Mouse (Mus musculus) intestine, embryonic 14.5 days (tissue): ENCODE data around the gene Islr. TPM values are rescaled to one million over a fixed set of nuclear protein-coding genes. Genes with fewer than 3 reads are reported as not detected.
A peak's percentile ranks its signal among the peaks of the same experiment; 100 is the strongest.

Experiments
- ATAC-seq: fragments of 200-750 bp; cut with Nextera tagmentation; replicated peaks from 2 replicates; pipeline ENCODE4 v1.8.0; 2017; ENCODE audit warnings: low read depth, moderate number of reproducible peaks, moderate TSS enrichment, moderate library complexity; ENCODE audit not compliant: low FRiP score, low TSS enrichment
- DNase-seq: peaks from one replicate; pipeline ENCODE4 v3.0.0-alpha.2; 2018; ENCODE audit warnings: low spot score
- H3K27ac ChIP-seq: fragments of 300-500 bp; sonication (generic); 2 replicates; pipeline ENCODE4 v1.5.1; 2014; ENCODE audit warnings: low read depth, mild to moderate bottlenecking, control low read depth
- H3K27me3 ChIP-seq: fragments of 300-500 bp; sonication (generic); replicated peaks from 2 replicates; pipeline ENCODE4 v1.6.1; 2014; ENCODE audit warnings: low read length, control low read depth; ENCODE audit not compliant: control insufficient read depth, insufficient read depth
- H3K36me3 ChIP-seq: fragments of 300-500 bp; sonication (generic); 2 replicates; pipeline ENCODE4 v1.6.1; 2014; ENCODE audit warnings: low read length, control low read depth; ENCODE audit not compliant: control insufficient read depth, insufficient read depth
- H3K4me1 ChIP-seq: fragments of 300-500 bp; sonication (generic); replicated peaks from 2 replicates; pipeline ENCODE4 v1.6.1; 2014; ENCODE audit warnings: low read length, control low read depth, mixed read lengths; ENCODE audit not compliant: control insufficient read depth, insufficient read depth
- H3K4me2 ChIP-seq: fragments of 300-500 bp; sonication (generic); 2 replicates; pipeline ENCODE4 v1.6.1; 2014; ENCODE audit warnings: low read length
- H3K4me3 ChIP-seq: fragments of 300-500 bp; sonication (generic); 2 replicates; pipeline ENCODE4 v1.5.1; 2014; ENCODE audit warnings: low read depth, low read length, control low read depth, mixed read lengths
- H3K9ac ChIP-seq: fragments of 300-500 bp; sonication (generic); 2 replicates; pipeline ENCODE4 v1.6.1; 2014; ENCODE audit warnings: mild to moderate bottlenecking, low read length
- H3K9me3 ChIP-seq: fragments of 300-500 bp; sonication (generic); 2 replicates; pipeline ENCODE4 v1.6.1; 2016; ENCODE audit warnings: low read length, control low read depth; ENCODE audit not compliant: control insufficient read depth
- WGBS: fragments of 180-500 bp; shearing (Covaris S2); extraction: QIAGEN DNeasy Blood & Tissue Kit; methylation state at CpG from one replicate; pipeline ENCODE4 v1.1.7; 2014; 5-methylcytosine and 5-hydroxymethylcytosine counted together
- polyA plus RNA-seq: library from polyadenylated mRNA; unstranded; fragments of >200 nt; fragmentation: Nextera tagmentation; extraction: Ambion mirVana; gene quantifications from 2 replicates; pipeline ENCODE4 v1.2.1, GENCODE M21; 2014

Islr gene
- polyA plus RNA-seq, 1 experiment from 2014 or later = 65.5 TPM

DNA sequence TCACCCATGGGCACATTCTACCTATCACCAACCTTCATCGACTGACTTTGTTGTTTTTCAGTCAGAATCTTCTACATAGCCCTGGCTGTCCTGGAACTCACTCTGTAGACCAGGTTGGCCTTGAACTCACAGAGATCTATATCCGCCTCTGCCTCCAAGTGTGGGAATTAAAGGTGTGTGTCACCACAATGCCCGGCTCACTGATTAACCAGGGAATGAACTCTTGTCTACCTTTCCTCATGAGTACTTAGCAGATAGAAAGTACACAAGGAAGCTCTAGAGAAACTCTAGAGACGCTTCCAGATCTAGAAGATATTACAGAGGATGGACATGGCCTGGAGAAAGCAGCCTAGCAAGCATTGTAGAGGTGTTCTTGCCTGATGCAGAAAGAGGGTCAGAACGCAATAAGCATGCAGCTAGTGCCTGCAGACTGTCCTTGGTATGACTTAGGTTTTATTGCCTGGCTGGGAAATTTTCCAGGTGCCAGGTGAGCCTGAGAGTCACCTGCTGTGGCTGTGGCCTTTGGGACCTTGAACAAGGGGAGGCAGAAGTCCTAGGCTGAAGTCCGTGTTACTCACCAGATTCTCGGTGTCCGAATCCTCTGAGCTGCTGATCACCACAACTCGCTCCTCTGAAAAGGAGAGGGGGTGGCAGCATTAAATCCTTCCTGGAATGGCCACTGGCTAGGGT is 24.8 kb upstream of the Islr start:
- 92% methylated on average over 9 of the region's 9 CpGs for WGBS
- Histone ChIP-seq H3K4me3 (no peak overlapping the region), H3K9ac (no peak overlapping the region), H3K4me1 (no peaks in the 10 kb centered on the region), H3K9me3 (no peaks in the 10 kb centered on the region), H3K36me3 (peaks cover 63% of the 10 kb centered on the region), H3K27me3 (no peaks in the 10 kb centered on the region), H3K4me2 (no peak overlapping the region), H3K27ac (no peak overlapping the region)
- DNase-seq (no peak), ATAC-seq (no peak)

DNA sequence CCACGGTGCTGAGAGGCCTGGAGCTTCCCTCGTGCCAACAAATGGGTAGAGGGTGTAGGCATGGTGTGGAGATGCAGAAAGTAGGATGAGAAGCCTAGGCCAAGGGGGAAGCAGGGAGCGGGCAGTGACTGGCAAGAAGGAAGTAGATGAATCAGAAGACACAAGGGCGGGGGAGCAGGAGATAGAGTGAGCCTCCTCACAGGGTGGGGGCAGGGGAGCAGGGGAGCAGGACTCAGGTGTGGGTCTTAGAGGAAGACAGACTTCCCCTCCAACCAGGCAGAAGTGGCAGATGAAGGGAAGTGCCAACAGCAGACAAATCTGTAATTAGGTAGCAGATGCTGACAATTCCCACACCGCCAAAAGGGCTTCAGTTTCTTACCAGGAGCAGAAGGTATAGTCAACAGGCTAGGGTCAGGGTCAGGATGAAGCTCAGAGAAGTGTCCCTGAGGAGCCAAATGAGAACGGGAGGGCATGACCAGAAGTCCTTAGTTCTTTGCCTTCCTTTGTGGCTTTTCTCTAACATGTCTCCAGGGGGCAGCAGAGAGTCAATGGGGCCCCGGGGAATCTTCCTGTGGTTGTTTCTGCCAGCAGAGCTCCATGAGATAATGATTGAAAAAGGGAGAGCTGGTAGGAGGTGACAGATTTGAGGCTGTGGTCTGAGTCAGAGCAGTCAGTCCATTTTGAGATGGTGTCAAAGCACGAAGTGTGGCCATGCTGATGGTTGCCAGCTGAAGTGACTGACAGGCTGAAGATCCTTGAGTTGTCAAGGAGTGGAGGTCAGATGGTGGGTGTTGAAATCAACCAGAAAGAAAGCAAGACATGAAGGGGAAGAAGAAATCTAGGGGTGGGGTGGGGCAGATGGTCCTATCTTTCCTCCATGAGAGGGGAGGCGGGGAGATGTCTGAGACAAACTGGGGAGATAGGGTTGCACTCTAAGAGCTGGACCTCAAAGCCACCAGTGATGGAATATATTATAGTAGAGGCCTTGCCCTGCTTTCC is 22.1 kb upstream of the Islr start:
- H3K9ac ChIP-seq = no peak overlapping the region
- H3K4me3 ChIP-seq = no peak overlapping the region
- ATAC-seq (no peak), DNase-seq (peak; percentile 74)
- H3K9me3 ChIP-seq = no peaks in the 10 kb centered on the region
- no peaks in the 10 kb centered on the region for H3K4me1 ChIP-seq
- H3K27me3 ChIP-seq = no peaks in the 10 kb centered on the region
- 69% methylated on average over 9 of the region's 9 CpGs for WGBS
- no peak overlapping the region for H3K27ac ChIP-seq
- peaks cover 64% of the 10 kb centered on the region for H3K36me3 ChIP-seq
- H3K4me2 ChIP-seq = no peak overlapping the region

GRCm38 (mm10) chr9:58224356-58224755 is 20.2 kb upstream of the Islr start:
- 92% methylated on average over 2 of the region's 2 CpGs for WGBS
- ATAC-seq = no peak
- H3K9me3 ChIP-seq = no peaks in the 10 kb centered on the region
- H3K9ac ChIP-seq = no peak overlapping the region
- no peak overlapping the region for H3K4me2 ChIP-seq
- H3K4me1 ChIP-seq = no peaks in the 10 kb centered on the region
- peaks cover 58% of the 10 kb centered on the region for H3K36me3 ChIP-seq
- no peaks in the 10 kb centered on the region for H3K27me3 ChIP-seq
- no peak overlapping the region for H3K27ac ChIP-seq
- no peak for DNase-seq
- H3K4me3 ChIP-seq = no peak overlapping the region

DNA sequence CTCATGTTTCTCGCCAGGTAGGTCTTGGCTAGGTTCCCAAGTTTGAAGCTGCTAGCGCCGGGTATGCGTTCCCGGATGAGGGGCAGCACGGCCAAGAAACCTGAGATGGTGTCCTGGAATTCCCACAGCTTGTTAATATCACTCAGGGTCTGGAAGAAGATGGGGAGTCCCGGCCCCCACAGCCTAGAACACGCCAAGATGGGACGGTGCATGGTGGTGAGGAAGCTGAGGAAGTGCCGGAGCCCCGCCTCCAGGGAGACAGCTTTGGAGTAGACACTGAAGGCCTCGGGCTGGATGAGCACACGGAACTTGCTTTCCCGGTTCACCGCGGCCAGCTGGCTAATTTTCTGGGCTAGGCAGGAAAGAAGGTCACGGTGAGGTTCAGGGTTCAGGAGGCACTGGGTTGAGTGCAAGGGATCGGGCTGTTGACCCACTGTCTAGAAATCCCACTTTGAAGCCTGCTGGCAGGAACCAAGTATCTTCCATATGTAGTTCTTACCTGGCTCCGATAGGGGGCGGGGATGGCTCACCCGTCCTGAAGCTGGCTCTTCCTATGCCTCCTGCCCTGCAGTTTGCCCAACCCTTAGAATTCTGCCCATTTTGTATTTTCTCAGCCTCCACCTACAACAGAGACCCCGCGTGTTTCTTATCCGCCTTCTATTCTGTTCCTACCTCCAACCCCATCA is 16.3 kb upstream of the Islr start:
- Histone ChIP-seq H3K9me3 (no peaks in the 10 kb centered on the region), H3K4me3 (no peak overlapping the region), H3K9ac (no peak overlapping the region), H3K27ac (no peak overlapping the region), H3K27me3 (no peaks in the 10 kb centered on the region), H3K4me1 (no peaks in the 10 kb centered on the region), H3K4me2 (no peak overlapping the region), H3K36me3 (peaks cover 31% of the 10 kb centered on the region)
- ATAC-seq (no peak), DNase-seq (no peak)
- WGBS = 69% methylated on average over 24 of the region's 24 CpGs

- H3K4me3 ChIP-seq = no peak overlapping the region
- peaks cover 22% of the 10 kb centered on the region for H3K36me3 ChIP-seq
- H3K27me3 ChIP-seq = no peaks in the 10 kb centered on the region
- H3K9ac ChIP-seq = no peak overlapping the region
- WGBS = 94% methylated on average over 3 of the region's 3 CpGs
- H3K4me2 ChIP-seq = no peak overlapping the region
- no peak overlapping the region for H3K27ac ChIP-seq
- H3K4me1 ChIP-seq = peaks cover 15% of the 10 kb centered on the region
- H3K9me3 ChIP-seq = no peaks in the 10 kb centered on the region
- no peak for DNase-seq
- ATAC-seq = no peak
These were observed 14.4 kb upstream of the Islr start for GRCm38 (mm10) chr9:58218539-58218938.

GRCm38 (mm10) chr9:58216402-58216801 is 12.3 kb upstream of the Islr start:
- H3K27me3 ChIP-seq = no peaks in the 10 kb centered on the region
- DNase-seq (no peak), ATAC-seq (no peak)
- H3K4me3 ChIP-seq = no peak overlapping the region
- no peak overlapping the region for H3K27ac ChIP-seq
- H3K4me1 ChIP-seq = peaks cover 19% of the 10 kb centered on the region
- 59% methylated on average over 6 of the region's 6 CpGs for WGBS
- no peaks in the 10 kb centered on the region for H3K9me3 ChIP-seq
- H3K9ac ChIP-seq = no peak overlapping the region
- no peak overlapping the region for H3K4me2 ChIP-seq
- H3K36me3 ChIP-seq = peaks cover 12% of the 10 kb centered on the region

DNA sequence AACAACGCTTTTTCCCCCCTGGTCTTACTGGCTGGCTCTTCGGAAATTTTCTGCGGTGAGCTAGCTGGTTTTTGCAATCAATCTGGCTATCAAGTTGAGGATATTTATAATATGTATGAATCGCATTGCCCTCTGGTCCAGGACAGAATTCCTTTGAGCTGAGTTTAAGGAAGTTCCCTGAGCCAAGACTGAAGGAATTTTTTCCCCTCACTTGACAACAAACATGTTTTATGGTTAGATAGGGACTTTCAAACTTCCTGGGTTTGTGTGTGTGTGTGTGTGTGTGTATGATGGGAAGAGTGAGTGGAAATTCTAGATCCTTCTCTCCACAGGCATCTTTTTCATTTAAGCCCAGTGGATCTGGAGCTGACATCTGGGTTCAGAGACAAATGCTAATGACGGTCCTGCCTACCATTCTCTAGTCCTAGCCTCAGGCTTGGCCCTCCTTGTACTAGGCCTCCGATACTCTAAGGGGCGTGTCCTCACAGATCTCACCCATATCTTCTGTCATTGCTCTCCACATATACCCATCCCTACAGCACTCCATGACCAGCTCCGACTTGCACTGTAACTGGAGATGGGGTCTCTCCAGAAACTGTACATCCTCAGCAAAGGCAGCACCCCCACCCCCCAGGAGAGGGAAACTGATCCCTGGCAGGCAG is 10.5 kb upstream of the Islr start:
- WGBS = 40% methylated on average over 8 of the region's 8 CpGs
- H3K4me2 ChIP-seq = no peak overlapping the region
- no peaks in the 10 kb centered on the region for H3K27me3 ChIP-seq
- no peak overlapping the region for H3K4me3 ChIP-seq
- peaks cover 19% of the 10 kb centered on the region for H3K4me1 ChIP-seq
- H3K9ac ChIP-seq = no peak overlapping the region
- DNase-seq (no peak), ATAC-seq (no peak)
- H3K9me3 ChIP-seq = no peaks in the 10 kb centered on the region
- H3K36me3 ChIP-seq = peaks cover 3% of the 10 kb centered on the region
- H3K27ac ChIP-seq = peak overlapping the region; percentile 47; the same call in 1 of the 2 replicates

DNA sequence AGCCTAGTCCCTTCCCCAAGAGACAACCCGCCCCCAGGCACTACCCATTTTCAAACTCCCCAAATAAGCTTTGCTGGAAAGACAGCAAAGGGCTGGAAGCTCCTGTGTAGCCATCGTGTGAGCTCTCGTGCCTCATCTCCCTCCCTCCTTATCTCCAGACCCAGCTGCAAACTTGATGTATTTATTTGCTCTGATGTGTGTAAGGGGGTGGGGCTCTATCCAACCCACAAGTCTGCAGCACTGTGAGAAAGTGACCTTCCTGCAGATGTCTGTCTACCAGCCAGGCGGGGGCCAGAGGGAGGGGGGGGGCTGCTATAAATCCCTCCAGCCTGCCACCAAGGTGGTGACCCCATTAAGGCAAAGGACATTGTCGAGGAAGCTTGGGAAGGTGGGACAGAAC is 9.8 kb upstream of the Islr start:
- no peak overlapping the region for H3K4me2 ChIP-seq

More for the DNA sequence above, 9.8 kb upstream of the Islr start:
- ATAC-seq (0 out of 2 replicates have a peak, but pooled peaks have one; percentile 30), DNase-seq (no peak)
- Histone ChIP-seq H3K27ac (no peak overlapping the region), H3K4me3 (no peak overlapping the region), H3K9me3 (no peaks in the 10 kb centered on the region), H3K27me3 (no peaks in the 10 kb centered on the region), H3K36me3 (no peaks in the 10 kb centered on the region), H3K4me1 (peaks cover 19% of the 10 kb centered on the region), H3K9ac (no peak overlapping the region)
- 8% methylated on average over 5 of the region's 5 CpGs for WGBS
